In the genomic region with DNA sequence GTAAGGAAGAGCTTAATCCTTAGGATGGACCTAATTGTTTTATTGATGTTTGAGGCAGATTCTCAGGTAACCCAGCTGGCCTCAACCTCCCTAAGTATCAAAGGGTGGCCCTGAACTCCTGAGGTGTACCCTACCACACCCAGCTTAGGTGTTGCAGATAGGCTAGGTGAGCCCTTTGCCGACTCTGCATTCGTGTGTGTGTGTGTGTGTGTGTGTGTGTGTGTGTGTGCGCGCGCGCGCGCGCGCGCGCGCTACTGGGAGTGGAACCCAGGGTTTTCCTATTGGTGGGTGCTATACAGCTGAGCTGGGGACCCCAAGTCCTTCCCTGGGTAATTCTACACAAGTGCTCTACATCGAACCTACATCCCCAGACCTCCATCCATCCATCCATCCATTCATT, we compare ENCODE assay signal across 14 mouse cellular contexts. TPM values are rescaled to one million over a fixed set of nuclear protein-coding genes. Genes with fewer than 3 reads are reported as not detected.
DNase-seq lines count a peak whose midpoint lies in the region; ATAC-seq and TF ChIP-seq lines count a peak whose summit lies in the region.
"Had no signal": no experiment of that assay in that cellular context is flagged by ENCODE, and none has a peak within 500 bp of the region (broad histone marks: within the 10 kb centered on the region; RNA-seq: fewer than 3 reads in every experiment).

No protein-coding gene starts in this region.

- no peak for ATAC-seq in kidney, embryonic 16.5 days (ENCODE audit: low FRiP score, low TSS enrichment)
- ATAC-seq in kidney, embryonic 14.5 days (ENCODE audit: low FRiP score, low TSS enrichment) = no peak
- ATAC-seq in forebrain, postnatal 0 days = no peak
- ATAC-seq in midbrain, embryonic 11.5 days (ENCODE audit: low FRiP score) = peak; percentile 43
- no peak; the same call in 1 of the 2 replicates for ATAC-seq in neural tube, embryonic 14.5 days (ENCODE audit: low read depth)

- peaks cover 68% of the 10 kb centered on the region for H3K27me3 ChIP-seq in kidney, embryonic 16.5 days (ENCODE audit: insufficient read depth, low read length)
- H3K27me3 ChIP-seq in kidney, embryonic 14.5 days (ENCODE audit: control insufficient read depth, insufficient read depth, low read length) = peaks cover 45% of the 10 kb centered on the region
- H3K27me3 ChIP-seq in forebrain, postnatal 0 days (ENCODE audit: insufficient read depth, low read length) = peaks cover 14% of the 10 kb centered on the region
- H3K27me3 ChIP-seq in midbrain, embryonic 11.5 days (ENCODE audit: control insufficient read depth, insufficient read depth, low read length) = peaks cover 26% of the 10 kb centered on the region
- H3K27me3 ChIP-seq in neural tube, embryonic 14.5 days (ENCODE audit: control insufficient read depth, insufficient read depth, low read length) = peaks cover 11% of the 10 kb centered on the region

- no peak overlapping the region for H3K27ac ChIP-seq in kidney, embryonic 16.5 days (ENCODE audit: low read length)
- H3K27ac ChIP-seq in kidney, embryonic 14.5 days (ENCODE audit: low read depth, low read length) = no peak overlapping the region
- H3K27ac ChIP-seq in forebrain, postnatal 0 days (ENCODE audit: low read depth, low read length) = peak overlapping the region; percentile 45; the same call in 1 of the 2 replicates
- peak overlapping the region; percentile 91 for H3K27ac ChIP-seq in midbrain, embryonic 11.5 days (ENCODE audit: low read depth, low read length)
- H3K27ac ChIP-seq in neural tube, embryonic 14.5 days (ENCODE audit: low read depth, low read length) = peak overlapping the region; percentile 86

- no peak for DNase-seq in forebrain, postnatal 0 days
- peak; percentile 92 for DNase-seq in midbrain, embryonic 11.5 days (ENCODE audit: low spot score, missing footprints)
- no peak for DNase-seq in adrenal gland, adult 8-10 months
- DNase-seq in right cerebral cortex, adult 2 months (ENCODE audit: low spot score in 2 of 2) = no peak
- DNase-seq in cerebellum, postnatal 4 days (ENCODE audit: low spot score in 2 of 2) = no peak
- DNase-seq: heart, adult 11 months; kidney, postnatal 36 days had no signal

- peaks cover 4% of the 10 kb centered on the region; the same call in 1 of the 2 replicates for H3K9me3 ChIP-seq in kidney, embryonic 16.5 days (ENCODE audit: low read length)
- no peaks in the 10 kb centered on the region for H3K9me3 ChIP-seq in kidney, embryonic 14.5 days (ENCODE audit: control insufficient read depth, low read length)
- H3K9me3 ChIP-seq in forebrain, postnatal 0 days (ENCODE audit: low read length) = no peaks in the 10 kb centered on the region
- H3K9me3 ChIP-seq in midbrain, embryonic 11.5 days (ENCODE audit: control insufficient read depth, low read length) = no peaks in the 10 kb centered on the region
- no peaks in the 10 kb centered on the region for H3K9me3 ChIP-seq in neural tube, embryonic 14.5 days (ENCODE audit: control insufficient read depth, low read length)

- TF ChIP-seq CTCF in forebrain, postnatal 0 days (IDR thresholded peaks at IDR 0.05; ENCODE audit: low read depth) = no peak

- peaks cover 13% of the 10 kb centered on the region for H3K4me1 ChIP-seq in kidney, embryonic 16.5 days (ENCODE audit: insufficient read depth, low read length)
- peaks cover 15% of the 10 kb centered on the region; the same call in 1 of the 2 replicates for H3K4me1 ChIP-seq in kidney, embryonic 14.5 days (ENCODE audit: control insufficient read depth, insufficient read depth, low read length)
- H3K4me1 ChIP-seq in forebrain, postnatal 0 days (ENCODE audit: insufficient read depth) = peaks cover 7% of the 10 kb centered on the region; the same call in 1 of the 2 replicates
- H3K4me1 ChIP-seq in midbrain, embryonic 11.5 days (ENCODE audit: control insufficient read depth, insufficient read depth, low read length) = peaks cover 23% of the 10 kb centered on the region
- peaks cover 26% of the 10 kb centered on the region for H3K4me1 ChIP-seq in neural tube, embryonic 14.5 days (ENCODE audit: control insufficient read depth, insufficient read depth, low read length)

- H3K4me2 ChIP-seq in kidney, embryonic 16.5 days (replicated peaks; ENCODE audit: low read depth, low read length) = 0 out of 2 replicates have a peak overlapping the region, but pooled peaks have one; percentile 6
- no peak overlapping the region for H3K4me2 ChIP-seq in kidney, embryonic 14.5 days (replicated peaks; ENCODE audit: low read depth, low read length)
- H3K4me2 ChIP-seq in forebrain, postnatal 0 days (ENCODE audit: low read depth) = 0 out of 2 replicates have a peak overlapping the region, but pooled peaks have one; percentile 2
- peak overlapping the region; percentile 39 for H3K4me2 ChIP-seq in midbrain, embryonic 11.5 days
- H3K4me2 ChIP-seq in neural tube, embryonic 14.5 days (ENCODE audit: low read depth, low read length) = 0 out of 2 replicates have a peak overlapping the region, but pooled peaks have one; percentile 5

- H3K9ac ChIP-seq in kidney, embryonic 16.5 days (replicated peaks; ENCODE audit: low read length) = no peak overlapping the region
- no peak overlapping the region for H3K9ac ChIP-seq in kidney, embryonic 14.5 days (ENCODE audit: low read depth, low read length)
- 0 out of 2 replicates have a peak overlapping the region, but pooled peaks have one; percentile 15 for H3K9ac ChIP-seq in forebrain, postnatal 0 days
- H3K9ac ChIP-seq in midbrain, embryonic 11.5 days (ENCODE audit: low read length) = peak overlapping the region; percentile 54
- 0 out of 2 replicates have a peak overlapping the region, but pooled peaks have one; percentile 4 for H3K9ac ChIP-seq in neural tube, embryonic 14.5 days (replicated peaks; ENCODE audit: low read depth, low read length)
- H3K9ac ChIP-seq: lung, embryonic 14.5 days had no signal

- no peak overlapping the region for H3K4me3 ChIP-seq in kidney, embryonic 16.5 days (ENCODE audit: low read length)
- no peak overlapping the region for H3K4me3 ChIP-seq in kidney, embryonic 14.5 days (ENCODE audit: low read length)
- no peak overlapping the region for H3K4me3 ChIP-seq in forebrain, postnatal 0 days (ENCODE audit: low read depth, low read length)
- no peak overlapping the region for H3K4me3 ChIP-seq in midbrain, embryonic 11.5 days (ENCODE audit: low read depth, low read length)
- H3K4me3 ChIP-seq in neural tube, embryonic 14.5 days (ENCODE audit: low read depth, low read length) = no peak overlapping the region

- 5% methylated on average over 14 of the region's 14 CpGs for WGBS in kidney, embryonic 16.5 days
- WGBS in kidney, embryonic 14.5 days = 3% methylated on average over 14 of the region's 14 CpGs
- 8% methylated on average over 14 of the region's 14 CpGs for WGBS in forebrain, postnatal 0 days
- whole genome bisulfite sequencing in midbrain, embryonic 11.5 days = 4% methylated on average over 14 of the region's 14 CpGs
- WGBS in neural tube, embryonic 14.5 days = 6% methylated on average over 14 of the region's 14 CpGs

- H3K36me3 ChIP-seq in kidney, embryonic 16.5 days (ENCODE audit: insufficient read depth, low read length) = no peaks in the 10 kb centered on the region
- H3K36me3 ChIP-seq in kidney, embryonic 14.5 days (ENCODE audit: control insufficient read depth, insufficient read depth, low read length) = no peaks in the 10 kb centered on the region
- H3K36me3 ChIP-seq in forebrain, postnatal 0 days (ENCODE audit: insufficient read depth) = peaks cover 11% of the 10 kb centered on the region
- H3K36me3 ChIP-seq in midbrain, embryonic 11.5 days (ENCODE audit: control insufficient read depth, insufficient read depth, low read length) = no peaks in the 10 kb centered on the region
- peaks cover 7% of the 10 kb centered on the region; the same call in 1 of the 2 replicates for H3K36me3 ChIP-seq in neural tube, embryonic 14.5 days (ENCODE audit: control insufficient read depth, insufficient read depth, low read length)

RNA-seq across cellular contexts. Expression of a gene that starts 36.2 kb away (rescaled TPM):
- 69.9 and 70.5 TPM in 2 replicates for polyA plus RNA-seq in kidney, embryonic 16.5 days (2015; fragmentation: Nextera tagmentation; extraction: Ambion mirVana)
- polyA plus RNA-seq in kidney, embryonic 14.5 days (2014; fragmentation: Nextera tagmentation; extraction: Ambion mirVana) = 32.4 and 36.9 TPM in 2 replicates
- 9.8 and 11.5 TPM in 2 replicates for total RNA-seq in forebrain, postnatal 0 days (2014; rRNA removed)
- polyA plus RNA-seq in forebrain, postnatal 0 days (2015; fragmentation: Nextera tagmentation; extraction: Ambion mirVana) = 9.2 and 11.2 TPM in 2 replicates
- 8.7 and 9.9 TPM in 2 replicates for polyA plus RNA-seq in midbrain, embryonic 11.5 days (2014; fragmentation: Nextera tagmentation; extraction: Ambion mirVana)
- 7.8 and 11.4 TPM in 2 replicates for polyA plus RNA-seq in neural tube, embryonic 14.5 days (2014; fragmentation: Nextera tagmentation; extraction: Ambion mirVana)
- 100 to 1,000 TPM; 113 to 288 (median 256) TPM for total RNA-seq in adrenal gland, adult 8-10 months (2022)
- total RNA-seq: megakaryocyte, adult 5-6 weeks had no signal

RNA-seq across cellular contexts. Expression of a gene that starts 44.8 kb away (rescaled TPM):
- polyA plus RNA-seq in kidney, embryonic 16.5 days (2015; fragmentation: Nextera tagmentation; extraction: Ambion mirVana) = 0.27 and 1.0 TPM in 2 replicates
- 0.09 and 0.11 TPM in 2 replicates for polyA plus RNA-seq in kidney, embryonic 14.5 days (2014; fragmentation: Nextera tagmentation; extraction: Ambion mirVana)
- total RNA-seq in forebrain, postnatal 0 days (2014; rRNA removed) = 60.2 and 70.5 TPM in 2 replicates
- 39.4 and 44.6 TPM in 2 replicates for polyA plus RNA-seq in forebrain, postnatal 0 days (2015; fragmentation: Nextera tagmentation; extraction: Ambion mirVana)
- 19.0 and 20.7 TPM in 2 replicates for polyA plus RNA-seq in midbrain, embryonic 11.5 days (2014; fragmentation: Nextera tagmentation; extraction: Ambion mirVana)
- polyA plus RNA-seq in neural tube, embryonic 14.5 days (2014; fragmentation: Nextera tagmentation; extraction: Ambion mirVana) = 61.0 and 65.9 TPM in 2 replicates
- 1 to 10 TPM; 2.4 to 8.4 (median 5.9) TPM for total RNA-seq in adrenal gland, adult 8-10 months (2022)
- total RNA-seq: liver, adult 2 months; megakaryocyte, adult 5-6 weeks had no signal
- polyA plus RNA-seq: heart, postnatal 0 days; liver, adult 2 months had no signal

Comparison
In these comparisons a context has a peak if more than half of its experiments do, and no peak if none do; other contexts are left out.
1. H3K27ac ChIP-seq: peak in forebrain, postnatal 0 days (single experiment), midbrain, embryonic 11.5 days (single experiment) and neural tube, embryonic 14.5 days (single experiment); none in kidney, embryonic 16.5 days (single experiment) and kidney, embryonic 14.5 days (single experiment).
2. H3K9ac ChIP-seq: peak in forebrain, postnatal 0 days (single experiment), midbrain, embryonic 11.5 days (single experiment) and neural tube, embryonic 14.5 days (single experiment); none in kidney, embryonic 16.5 days (single experiment) and kidney, embryonic 14.5 days (single experiment).